Mouse (Mus musculus) heart, adult 18-20 months (tissue): ENCODE measurements around the gene Gpm6b. TPM values are rescaled to one million over a fixed set of nuclear protein-coding genes. Genes with fewer than 3 reads are reported as not detected.

ENCODE experiments used
- DNase-seq, 2 experiments: peaks; one replicate each; pipeline ENCODE4 v3.0.0; 2021 to 2022; ENCODE audit warnings: mixed read lengths in 1 of 2
- long read RNA-seq, 2 experiments: library from polyadenylated mRNA; stranded (forward); transcript quantifications; one replicate each; pipeline ENCODE4 v2.0.0; 2021
- total RNA-seq, 2 experiments: library from RNA; stranded (reverse); gene quantifications; 2 replicates each; pipeline ENCODE4 v1.2.3; 2021

Gene Gpm6b
- total RNA-seq: 10 to 100 TPM; 11.4 to 11.9 TPM
- long read RNA-seq, experiment 1, full-length matches to known transcripts: 7 of 8 reads
- long read RNA-seq, experiment 1, partial matches to known transcripts: 0 of 8 reads
- long read RNA-seq, experiment 1, other reads (novel, unspliced or antisense): 1 of 8 reads
- long read RNA-seq, experiment 2, full-length matches to known transcripts: 3 of 3 reads
- long read RNA-seq, experiment 2, partial matches to known transcripts: 0 of 3 reads
- long read RNA-seq, experiment 2, other reads (novel, unspliced or antisense): 0 of 3 reads

DNA sequence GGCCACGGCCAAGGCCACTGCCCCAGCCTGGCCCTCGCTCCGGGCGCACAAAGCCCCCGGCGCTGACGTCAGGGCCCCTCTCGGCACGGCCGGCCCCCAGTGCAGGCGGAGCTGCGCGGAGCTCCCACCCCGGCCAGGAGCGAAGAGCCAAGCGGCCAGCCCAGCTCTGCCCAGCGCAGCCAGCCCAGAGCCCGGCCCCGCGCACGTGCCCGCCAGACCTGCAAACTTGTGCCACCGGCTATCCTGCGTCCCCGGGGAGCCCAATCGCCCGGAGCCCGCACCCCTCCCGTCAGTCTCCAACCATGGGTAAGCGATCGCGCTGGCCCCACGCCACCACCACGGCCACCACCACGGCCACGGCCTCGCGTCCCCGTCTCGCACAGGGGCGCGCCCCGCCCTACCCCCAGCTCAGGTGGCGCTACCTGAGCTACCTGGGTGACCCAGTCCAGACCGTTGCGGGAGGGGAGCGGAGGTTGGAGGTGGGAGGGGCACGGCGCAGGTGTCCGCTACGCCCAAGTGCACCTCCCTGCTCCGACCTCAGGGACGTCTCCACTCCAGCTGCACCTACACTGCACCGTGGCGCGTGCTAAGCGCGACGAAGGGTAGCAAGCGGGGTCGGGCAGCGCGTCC is at the start of gene Gpm6b:
Gene Gpm6b (plus strand): TSS at position 81 of the 630 bp plus-strand sequence.
- DNase-seq: peak; percentile 23 to 29

DNA sequence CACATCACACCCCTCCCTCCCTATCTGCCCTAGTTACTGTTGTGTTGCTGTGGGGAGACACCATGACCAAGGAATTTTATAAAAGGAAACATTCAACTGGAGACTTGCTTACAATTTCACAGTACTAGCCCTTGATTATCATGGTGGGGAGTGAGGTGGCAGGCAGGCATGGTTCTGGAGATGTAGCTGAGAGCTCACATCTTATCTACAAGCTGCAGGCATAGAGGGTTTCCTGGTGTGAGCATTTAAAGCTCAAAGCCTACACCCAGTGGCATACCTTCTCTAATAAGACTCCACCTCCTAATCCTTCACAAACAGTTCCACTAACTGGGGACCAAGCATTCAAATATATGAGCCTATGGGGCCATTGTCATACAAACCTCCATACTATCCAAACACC is 42.4 kb upstream of the Gpm6b start:
- DNase-seq: no peak

DNA sequence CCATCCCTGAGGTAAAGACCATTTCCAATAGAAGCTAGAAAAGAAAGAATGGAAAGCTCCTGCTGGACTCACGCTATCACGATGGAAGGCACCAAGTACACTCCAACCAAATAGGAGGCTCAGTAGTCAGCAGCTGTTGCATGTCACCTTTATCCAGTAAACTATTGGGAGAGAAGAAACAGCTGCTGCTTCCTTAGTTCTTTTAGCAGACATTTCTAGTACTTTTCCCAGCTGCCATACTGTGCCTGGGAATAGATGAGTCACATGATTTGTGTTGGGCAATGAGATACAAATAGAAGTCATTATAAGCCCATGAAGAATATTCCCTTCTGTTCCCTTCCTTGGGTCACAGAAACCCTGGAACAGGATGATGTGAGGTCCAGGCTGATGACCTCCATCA is 40.4 kb upstream of the Gpm6b start:
- DNase-seq: peak; percentile 15 to 17

DNA sequence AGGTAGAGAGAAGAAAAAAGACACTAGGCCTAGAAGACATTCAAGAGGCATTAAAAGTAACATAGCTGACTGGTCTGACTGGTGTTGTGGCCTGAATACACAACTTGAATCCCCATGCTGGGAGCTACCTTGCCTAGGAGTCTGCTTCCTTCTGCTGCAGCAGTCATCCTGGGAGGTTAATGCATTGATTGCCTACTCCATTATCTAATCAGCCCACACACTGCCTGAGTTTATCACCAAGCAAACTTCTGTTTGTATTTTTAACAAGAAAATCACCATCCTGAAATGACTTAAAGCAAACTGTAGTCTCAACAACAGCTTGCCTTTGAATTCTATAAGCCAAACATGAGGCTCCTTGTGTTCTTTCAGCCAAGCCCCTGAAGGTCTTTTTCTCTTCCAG is 38.9 kb upstream of the Gpm6b start:
- DNase-seq: no peak

DNA sequence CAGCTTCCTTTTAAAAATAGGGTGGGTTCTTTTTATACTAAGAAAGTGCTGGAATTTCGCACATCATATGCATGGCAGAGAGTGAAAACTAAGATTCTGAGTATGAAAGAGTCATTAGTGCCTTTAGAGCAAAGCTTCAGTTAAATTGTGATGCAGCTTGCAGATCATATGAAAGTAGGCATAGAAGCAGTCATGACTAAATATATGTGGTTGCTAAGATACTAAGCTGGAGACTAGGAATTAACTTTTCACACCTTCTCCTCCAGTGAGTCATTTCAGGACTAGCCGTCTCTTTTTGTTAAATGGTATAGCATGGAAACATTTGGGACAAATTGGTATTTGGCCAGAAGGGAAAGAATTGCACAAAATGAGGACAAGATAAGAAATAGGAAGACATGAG is 24.1 kb upstream of the Gpm6b start:
- DNase-seq: no peak

DNA sequence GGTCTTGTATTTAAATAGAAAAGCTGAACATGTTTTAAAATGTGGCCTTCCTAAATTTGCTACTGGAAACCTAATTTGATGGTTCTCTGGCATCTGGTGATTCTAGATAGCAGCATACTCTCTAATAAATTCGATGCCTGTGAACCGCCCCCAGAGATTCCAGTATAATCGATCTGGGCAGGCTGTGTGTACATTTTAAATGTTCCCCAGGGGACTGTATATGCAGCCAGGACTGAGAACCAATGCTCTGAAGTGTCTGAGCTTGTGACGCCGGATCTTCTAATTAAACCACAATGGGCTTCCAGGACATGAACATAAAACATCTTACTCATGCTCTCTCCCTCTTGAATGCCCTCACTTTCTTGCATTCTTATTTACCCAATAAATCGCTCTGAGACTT is 22.5 kb upstream of the Gpm6b start:
- DNase-seq: no peak

DNA sequence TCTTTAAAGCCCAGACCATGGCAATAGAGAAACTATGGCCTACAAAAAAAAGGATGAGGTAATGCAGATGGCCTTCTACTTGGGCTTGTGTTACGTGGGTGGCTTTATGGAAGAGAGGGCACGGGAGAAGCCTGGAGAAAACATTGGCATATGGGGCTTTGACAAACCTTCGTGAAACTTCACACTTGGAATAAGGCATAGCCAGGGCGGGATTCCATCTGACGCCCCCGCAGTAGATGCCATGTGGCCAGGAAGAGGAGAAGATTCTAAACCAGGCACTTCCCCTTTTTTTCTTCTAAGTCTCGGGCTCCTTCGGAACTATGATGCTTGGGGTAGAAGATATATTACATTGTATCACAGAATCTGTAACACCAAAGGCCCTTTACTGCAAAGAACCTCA is 22.0 kb upstream of the Gpm6b start:
- DNase-seq: no peak

DNA sequence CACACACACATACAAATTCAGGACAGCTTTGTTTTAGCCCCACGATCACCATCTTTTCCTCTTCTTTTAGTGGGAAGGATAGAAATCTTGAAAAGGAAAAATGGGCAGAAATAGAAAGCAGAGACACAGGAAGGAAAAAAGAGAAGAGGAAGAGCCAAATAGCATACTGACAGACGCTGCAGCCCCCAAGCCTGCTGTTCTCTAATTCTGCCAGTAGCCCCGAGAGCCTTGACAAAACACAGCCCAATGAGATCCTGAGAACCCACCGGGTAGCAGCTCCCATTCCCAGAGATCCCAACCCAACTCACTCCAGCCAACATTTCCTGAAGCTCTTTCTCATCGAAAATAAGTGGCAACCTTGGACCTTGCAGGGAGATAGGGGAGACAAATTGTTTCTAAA is 19.4 kb upstream of the Gpm6b start:
- DNase-seq: no peak

DNA sequence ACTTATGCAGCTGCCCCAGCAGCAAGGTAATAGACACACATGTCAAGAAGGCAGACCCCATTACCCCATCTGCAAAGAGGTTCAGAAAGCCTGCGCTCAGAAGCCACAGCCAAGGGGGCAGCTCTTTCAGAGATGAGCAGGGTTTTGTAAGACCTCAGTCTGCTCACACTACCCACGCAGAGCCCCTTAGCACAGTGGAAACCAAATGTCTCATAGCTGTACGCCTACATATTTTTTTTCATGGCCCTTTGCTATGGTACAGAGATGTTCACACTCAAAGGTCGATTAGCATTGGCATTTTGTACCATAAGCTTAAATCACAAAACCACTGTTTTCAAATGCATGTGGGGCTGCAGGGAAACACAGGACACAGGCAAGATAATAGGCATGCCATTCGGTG is 11.9 kb upstream of the Gpm6b start:
- DNase-seq: no peak

DNA sequence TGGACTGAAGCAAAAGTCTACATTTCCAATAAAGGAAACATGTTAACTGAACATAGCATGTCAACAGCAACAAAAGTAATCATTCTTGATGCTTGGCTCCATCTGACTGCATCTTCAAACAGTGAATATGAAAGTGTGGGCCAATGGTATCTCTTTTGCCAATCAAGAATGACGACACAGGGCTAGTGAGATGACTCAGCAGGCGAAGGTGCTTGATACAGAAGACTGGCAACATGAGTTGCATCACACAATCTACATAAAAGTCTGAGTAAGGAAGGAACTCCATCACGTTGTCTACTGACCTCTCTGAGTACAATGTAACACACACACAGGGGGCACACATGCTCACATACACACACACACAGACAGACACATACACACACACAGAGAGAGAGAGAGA is 9.0 kb upstream of the Gpm6b start:
- DNase-seq: no peak

DNA sequence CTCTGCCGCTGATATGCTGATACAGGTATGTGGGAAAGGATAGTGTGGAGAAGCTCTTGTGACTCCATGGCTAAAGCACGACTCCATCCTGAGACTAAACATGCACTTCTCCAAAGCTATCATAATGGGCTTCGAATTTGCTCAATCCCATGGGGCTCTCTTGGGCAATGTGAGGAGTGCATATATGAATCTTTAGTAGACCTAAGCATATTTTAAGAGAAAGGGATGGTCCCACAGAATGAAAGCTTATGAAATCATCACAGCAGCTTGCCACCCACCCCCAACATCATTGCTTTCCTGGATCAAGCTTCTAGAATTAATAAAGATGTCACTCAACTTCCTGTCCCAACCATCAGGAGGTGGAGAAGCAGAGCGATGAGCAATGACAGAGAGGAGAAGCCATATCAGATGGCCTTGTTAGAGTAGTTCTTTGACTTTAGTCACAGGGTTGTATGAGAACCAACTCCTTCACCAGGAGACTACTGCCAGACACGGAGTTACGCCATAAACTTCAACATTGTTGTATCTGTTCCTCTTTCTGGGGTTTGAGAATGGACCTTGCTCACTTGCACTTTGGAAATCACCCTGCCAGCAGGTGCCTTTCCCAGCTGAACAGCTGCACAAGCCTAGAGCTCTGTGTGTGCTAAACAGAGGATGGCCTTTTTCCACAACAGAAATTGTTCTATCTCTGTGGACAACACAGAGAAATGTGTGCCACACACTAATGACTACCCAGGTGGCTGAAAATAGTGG is 8.0 kb upstream of the Gpm6b start:
- DNase-seq: no peak

DNA sequence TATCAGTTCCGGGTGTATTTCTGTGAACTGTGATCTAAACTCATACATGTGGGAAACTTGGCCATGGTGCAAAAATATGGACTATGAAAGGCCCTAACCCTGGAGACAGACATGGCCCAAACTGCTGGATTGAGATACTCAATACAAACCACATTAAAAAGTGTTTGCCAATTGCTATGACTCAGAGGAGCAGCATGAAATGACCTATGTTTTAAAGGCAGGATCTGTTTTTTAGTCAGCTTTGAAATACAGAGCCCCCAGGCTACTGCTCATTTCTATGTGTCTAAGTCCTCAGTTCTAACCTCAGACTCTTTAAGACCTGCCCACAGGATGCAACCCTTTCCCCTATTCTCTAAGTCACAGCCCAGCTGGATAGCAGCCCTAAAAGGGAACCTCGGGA is 2.6 kb upstream of the Gpm6b start:
- DNase-seq: peak; percentile 12 to 24

DNA sequence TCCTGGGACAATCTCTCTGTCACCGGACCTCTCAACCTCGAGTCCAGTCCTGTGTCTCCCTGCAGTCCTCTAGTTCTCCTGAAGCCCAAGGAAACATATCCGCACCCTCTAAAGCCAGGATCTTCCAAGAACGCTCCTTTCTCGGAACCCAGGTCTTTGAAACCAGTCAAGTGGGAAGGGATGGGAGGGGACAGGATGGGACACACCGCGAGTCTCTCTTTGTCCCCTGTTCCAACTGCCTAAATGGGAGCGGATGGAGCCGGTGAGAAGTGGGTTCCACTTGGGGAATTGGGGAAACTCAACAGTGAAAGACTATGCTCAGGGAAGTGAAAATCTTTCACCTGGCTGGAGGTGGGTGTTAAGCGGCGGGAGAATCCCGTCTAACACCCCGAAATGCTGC is 809 bp downstream of the Gpm6b start:
- peak in 1 of 2 experiments; percentile 8 for DNase-seq

DNA sequence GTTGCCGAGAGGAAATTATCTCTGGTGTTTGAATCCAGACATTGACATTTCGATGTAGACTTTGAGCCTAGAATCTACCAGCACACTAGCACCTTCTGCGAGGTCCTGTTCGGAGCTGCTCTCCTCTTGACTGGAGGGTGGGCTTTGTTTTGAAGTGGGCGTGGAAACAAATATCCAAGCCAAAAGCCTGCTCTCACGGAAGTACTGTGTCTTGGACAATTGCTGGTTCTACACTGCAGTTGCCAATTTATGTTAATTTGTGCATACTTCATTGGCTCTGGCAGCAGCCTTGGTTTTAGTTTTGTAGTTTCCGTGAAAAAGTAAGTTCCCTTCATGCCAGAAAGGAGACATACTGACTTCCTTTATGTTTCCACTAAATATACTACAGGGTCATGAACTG is 2.0 kb downstream of the Gpm6b start:
- no peak for DNase-seq

DNA sequence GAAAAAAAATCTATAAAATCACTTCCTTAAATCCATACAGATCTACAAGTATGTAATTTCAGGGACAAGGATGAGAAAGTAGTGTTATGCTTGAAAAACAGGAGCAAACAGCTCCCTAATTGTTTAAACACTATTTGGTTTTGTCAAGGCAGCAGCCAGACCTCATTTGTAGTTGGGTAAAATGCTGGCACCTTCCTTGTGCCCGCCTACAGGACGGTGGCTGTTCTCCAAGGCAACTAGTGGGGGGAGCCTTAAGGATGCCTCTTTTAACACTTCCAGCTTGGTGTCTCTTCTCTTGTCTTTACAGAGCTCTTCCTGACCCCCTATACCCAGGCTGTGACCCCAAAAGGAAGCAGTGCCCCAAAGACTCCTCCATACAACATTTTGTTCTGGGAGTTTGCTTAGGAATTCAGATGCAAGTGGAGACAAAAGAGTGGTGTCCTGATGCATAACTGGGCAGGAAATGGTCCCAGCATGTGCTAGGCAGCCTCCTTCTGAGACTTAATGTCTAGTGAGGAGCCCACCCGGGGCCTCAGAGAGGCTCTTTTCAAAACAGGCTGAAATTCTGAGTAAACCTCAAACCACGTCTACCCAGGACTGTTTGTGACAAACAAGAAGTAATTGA is 4.7 kb downstream of the Gpm6b start:
- DNase-seq: no peak

DNA sequence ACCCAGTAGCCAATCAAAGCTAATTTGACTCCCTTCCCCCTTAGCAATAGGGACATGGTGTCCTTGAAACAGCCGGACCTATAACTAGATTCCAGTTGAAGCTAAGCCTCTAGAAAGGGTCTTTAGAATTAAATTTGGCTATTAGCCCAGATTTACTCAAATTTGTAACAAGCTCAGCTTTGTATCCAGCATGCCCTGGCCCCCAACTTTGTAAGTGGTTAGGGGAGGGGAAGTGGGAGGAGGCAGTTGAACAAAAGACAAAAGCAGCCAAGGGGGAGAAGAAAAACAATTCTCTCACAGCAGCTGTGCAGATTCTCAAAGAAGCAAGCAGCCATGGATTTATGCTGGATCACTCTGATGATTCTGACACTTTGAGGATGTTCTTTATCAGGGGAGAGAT is 32.8 kb downstream of the Gpm6b start:
- DNase-seq: no peak

DNA sequence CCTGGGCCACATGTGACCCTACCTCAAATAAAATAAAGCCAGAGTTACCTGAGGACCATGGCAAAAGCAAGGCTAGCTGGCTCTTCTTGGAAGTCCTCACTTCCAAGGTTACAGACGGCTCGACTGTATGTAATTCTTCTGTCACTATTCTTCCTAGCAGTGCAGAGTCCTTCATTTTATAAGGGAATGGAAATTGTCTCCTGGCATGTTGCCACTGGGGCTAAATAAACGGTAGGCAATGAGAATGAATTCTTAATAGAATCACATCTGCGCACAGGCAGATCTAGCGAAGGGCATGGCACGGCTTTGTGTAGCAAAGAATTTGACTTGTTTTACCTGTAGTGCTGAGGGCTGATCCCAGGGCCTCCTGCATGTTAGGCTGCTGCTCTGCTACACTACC is 33.9 kb downstream of the Gpm6b start:
- no peak for DNase-seq

DNA sequence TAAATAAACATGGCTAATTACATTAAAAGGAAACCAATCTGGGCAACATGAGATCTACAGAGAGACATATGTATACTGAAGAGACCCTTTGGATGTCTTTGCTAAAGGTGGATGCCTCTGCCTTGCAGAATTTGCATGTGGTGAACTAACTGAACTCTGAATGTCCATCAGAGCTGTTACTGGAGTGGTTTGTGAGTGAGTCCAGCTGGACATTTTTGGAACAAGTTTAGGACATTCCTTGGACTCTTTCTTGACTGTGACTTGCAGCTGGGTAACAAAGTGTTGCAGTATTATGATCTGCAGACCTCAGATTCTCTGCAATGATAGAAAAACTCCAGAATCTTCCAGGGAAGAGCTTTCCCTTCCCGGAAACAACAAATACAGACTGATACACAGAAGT is 41.1 kb downstream of the Gpm6b start:
- DNase-seq: peak; percentile 42 to 56

DNA sequence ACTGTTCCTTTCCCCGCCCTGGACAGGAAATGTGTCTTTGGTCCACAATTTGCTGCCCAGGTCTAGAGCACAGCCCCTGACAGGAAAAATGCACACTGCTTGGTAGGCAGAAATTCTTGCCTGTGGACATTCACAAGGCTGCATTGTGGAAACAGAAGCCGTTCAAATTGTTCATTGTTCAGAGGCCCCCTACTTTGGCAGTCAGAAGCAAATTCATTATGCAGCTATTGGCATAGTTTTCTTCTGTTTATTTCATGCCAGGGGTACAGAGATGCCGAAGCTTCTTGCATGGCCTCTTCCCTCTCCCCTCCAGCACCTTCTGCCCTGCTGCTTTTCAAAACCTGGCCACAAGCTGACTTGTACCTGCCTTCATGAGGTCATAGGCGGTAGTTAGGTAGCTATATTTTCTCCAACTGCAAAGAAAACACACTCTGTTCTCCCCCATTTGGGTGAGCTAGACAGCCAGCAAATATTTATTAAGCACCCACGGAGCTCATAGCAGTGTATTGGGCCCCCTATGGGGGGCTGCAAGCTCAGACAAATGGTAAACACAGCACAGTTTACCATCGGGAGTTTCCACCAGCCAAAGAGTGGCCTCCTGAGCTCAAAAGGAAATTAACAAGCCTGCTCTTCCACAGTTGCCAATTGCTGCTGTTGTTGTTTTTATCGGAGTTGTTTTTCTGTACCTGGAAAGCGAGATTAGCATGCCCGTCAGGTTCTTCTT is 48.2 kb downstream of the Gpm6b start:
- DNase-seq: no peak

DNA sequence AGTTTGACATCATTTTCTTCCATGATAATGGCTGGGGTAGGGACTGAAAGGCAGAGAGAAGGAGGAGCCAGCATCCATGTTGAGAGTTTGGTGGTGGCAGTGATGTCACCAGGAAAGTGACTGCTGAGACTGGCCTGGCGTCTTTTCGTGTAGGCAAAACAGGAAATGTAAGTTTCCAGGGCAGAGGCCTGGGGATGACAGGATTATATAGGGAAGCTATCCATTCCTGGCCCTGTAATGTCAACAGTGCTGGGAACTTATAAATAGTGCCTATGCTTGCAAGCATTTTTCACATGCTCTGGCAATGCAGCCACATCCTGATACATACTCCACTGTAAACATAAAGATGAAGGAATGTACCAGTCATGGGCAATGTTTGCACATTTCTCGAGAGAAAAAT is 52.6 kb downstream of the Gpm6b start:
- no peak for DNase-seq

DNA sequence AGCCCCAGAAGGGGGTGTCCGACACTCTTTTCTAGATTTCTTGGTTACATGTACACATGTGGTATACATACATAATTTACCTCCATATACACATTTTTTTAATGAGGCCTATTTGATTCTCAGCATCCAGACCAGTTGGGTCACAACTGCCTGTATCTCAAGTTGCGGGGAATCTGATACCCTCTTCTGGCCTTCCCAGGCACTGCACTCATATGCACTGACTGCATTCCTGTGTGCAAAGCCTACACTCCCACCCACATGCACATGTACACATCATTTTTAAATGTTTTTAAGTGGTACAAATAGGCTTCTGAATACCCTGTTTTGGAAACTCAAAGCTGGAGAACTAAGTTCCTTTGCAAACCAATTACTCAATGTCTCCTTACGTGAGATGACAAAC is 54.8 kb downstream of the Gpm6b start:
- no peak for DNase-seq

DNA sequence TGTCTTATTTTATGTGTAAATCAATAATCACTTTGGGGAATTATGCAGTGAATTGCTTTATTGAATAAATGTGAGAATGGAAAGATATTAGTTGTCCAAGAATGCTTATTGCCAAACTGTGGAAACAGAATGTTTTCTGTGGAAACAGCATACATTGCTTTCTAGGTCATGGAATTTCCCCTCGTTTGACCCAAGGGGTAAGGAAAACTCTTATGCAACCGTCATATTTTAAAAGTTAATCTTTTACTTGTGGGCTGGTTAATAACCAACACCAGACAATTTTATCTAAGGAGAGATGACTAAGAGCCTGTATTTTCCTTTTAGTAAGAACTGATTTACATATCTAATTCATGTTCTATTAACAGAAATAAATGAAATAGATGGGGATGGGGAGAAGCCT is 64.1 kb downstream of the Gpm6b start:
- no peak for DNase-seq

DNA sequence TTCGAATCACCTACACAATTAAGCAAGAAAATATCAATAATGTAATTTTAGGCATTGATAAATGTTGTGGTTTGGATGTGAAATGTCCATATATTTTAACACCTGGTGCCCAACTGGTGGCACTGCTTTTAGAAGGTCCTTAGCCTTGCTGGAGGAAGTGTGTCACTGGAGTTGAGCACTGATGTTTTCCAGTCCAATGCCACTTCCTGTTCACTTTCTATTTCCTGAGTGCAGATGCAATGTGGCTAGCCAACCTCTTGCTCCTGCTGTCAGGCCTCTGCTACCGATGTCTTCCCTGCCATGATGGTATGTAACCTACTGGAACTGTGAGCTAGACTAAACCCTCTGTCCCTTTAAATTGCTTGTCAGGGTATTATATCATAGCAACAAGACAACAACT is 65.6 kb downstream of the Gpm6b start:
- DNase-seq: no peak
